Mouse (Mus musculus) bone marrow macrophage, adult 2 months (primary cell): ENCODE measurements around the gene Pitpna.

ENCODE experiments used
- CTCF ChIP-seq: IDR thresholded peaks from 2 replicates; pipeline ENCODE4 v1.5.1; 2012; ENCODE audit warnings: low read depth, mild to moderate bottlenecking, low read length, moderate library complexity
- POLR2A ChIP-seq: IDR thresholded peaks from 2 replicates; pipeline ENCODE4 v1.6.1; 2012; ENCODE audit warnings: mild to moderate bottlenecking, low read depth, low read length, borderline replicate concordance

GRCm38 (mm10) chr11:75546057-75546456 is 41.8 kb upstream of the Pitpna start:
- no peak for TF ChIP-seq POLR2A
- no peak for TF ChIP-seq CTCF
